Mouse (Mus musculus) adrenal gland, postnatal 4 days (tissue): Measurements from ENCODE around the gene Arid4b. TPM values are rescaled to one million over a fixed set of nuclear protein-coding genes. Genes with fewer than 3 reads are reported as not detected.
A peak's percentile ranks its signal among the peaks of the same experiment; 100 is the strongest.

Experiments used
- DNase-seq, 2 experiments: peaks; one replicate each; pipeline ENCODE4 v3.0.0; 2021 to 2022; ENCODE audit warnings: low spot score in 2 of 2, mixed read lengths in 2 of 2
- total RNA-seq, 2 experiments: library from RNA; stranded (reverse); gene quantifications; 2 replicates each; pipeline ENCODE4 v1.2.3; 2021

The Arid4b gene
- total RNA-seq, 2 experiments from 2014 or later, result 42.0 to 45.9 TPM

DNA sequence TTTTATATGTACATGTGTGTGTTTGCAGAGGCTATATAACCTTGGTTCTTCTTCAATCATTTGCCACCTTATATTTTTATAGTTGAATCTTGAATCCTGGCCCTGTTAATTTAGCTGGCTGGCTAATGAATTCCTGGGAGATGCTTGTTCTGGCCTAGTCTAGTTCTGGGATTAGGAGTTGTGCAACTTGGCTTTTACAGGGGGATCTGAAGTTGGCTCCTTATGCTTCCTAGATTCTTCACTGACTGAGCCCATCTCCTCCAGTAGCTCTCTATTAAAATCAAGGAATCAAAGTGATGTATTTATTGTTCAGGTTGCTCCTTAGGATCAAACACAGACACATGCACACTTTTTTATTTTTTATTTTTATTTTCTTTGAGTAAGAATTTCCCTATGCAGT is 3.5 kb upstream of the Arid4b start:
- no peak for DNase-seq

- DNase-seq, result no peak
These were observed 621 bp upstream of the Arid4b start for GRCm38 (mm10) chr13:14062209-14063012.

- DNase-seq, result no peak
These were observed 875 bp downstream of the Arid4b start for GRCm38 (mm10) chr13:14063942-14064271.

DNA sequence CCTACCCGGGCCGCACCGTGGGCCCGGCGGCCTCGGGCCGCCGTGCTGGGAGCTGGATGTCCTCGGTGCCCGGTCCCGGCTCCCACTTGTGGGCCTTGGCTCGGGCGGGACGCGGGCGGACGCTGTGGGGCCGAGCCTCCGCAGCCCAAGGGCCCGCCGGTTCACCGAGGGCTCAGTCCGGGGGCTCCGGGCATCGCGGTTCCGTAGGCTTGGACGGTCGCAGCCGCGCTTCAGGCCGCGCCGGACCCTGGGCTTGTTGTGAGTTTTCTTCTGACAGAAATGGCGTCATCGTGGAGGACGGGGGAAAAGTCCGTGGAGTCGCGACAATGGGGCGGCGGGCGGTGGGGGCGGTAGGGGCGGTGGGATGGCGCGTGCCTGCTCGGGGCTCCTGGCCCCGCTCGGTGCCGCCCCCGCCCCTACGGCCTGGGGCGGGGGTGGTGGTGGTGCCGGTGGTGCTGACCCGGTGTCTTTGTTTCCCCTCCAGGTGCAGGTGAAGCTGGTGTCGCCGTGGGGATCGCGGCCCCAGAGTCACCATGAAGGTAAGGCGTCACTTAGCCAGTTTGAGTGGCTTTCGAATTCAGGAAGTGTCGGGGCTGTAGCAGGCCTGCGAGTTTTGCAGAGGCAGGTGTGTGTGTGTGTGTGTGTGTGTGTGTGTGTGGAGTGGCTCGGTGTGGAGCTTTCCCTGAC is 1.5 kb downstream of the Arid4b start:
- peak; percentile 12 to 14 for DNase-seq

- no peak for DNase-seq
These were observed 2.0 kb downstream of the Arid4b start for GRCm38 (mm10) chr13:14065028-14065380.

DNA sequence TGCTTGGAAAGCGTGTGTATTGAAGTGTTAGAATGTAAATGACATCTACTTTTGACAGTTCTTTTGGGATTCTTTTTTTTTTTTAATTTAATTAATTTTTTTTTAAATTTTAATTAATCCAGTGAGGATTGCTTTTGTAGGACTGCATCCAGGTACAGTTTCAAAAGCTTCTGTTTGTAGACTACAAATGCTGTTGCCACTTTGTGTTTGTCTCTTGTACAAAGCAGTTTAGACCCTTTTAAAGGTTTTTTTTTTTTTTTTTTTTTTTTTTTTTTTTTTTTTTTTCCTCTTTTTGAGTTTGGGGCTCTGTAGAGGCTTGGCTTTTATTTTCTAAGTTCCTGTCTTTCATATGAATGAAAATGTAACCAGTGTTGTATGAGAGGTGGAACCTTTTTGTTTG is 2.7 kb downstream of the Arid4b start:
- no peak for DNase-seq

GRCm38 (mm10) chr13:14068035-14068434 is 5.0 kb downstream of the Arid4b start:
- no peak for DNase-seq

- DNase-seq, result no peak
These were observed 6.3 kb downstream of the Arid4b start for GRCm38 (mm10) chr13:14069291-14069690.

DNA sequence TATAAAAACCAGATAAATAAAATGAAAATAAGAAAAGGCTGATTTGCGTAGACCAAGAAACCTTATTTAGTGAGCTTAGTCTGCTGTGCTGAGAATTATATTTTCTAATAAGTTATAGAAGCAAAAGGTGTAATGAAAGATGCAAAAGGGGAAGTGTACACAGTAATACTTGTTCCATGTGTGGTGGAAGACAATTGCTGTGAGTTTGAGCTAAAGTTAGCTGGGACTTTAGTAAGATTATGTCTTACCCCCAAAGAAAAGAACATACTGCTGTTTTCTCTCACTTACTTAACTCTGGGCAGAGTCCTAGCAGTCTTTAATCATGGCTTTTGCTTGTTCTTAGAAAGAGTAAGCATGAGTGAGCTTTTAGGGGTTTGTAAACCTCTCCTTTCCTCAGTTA is 11.3 kb downstream of the Arid4b start:
- DNase-seq, result no peak

GRCm38 (mm10) chr13:14075326-14075725 is 12.3 kb downstream of the Arid4b start:
- DNase-seq, result no peak

- no peak for DNase-seq
These were observed 25.6 kb downstream of the Arid4b start for GRCm38 (mm10) chr13:14088669-14089068.

GRCm38 (mm10) chr13:14103026-14103425 is 40.0 kb downstream of the Arid4b start:
- DNase-seq, result no peak

- no peak for DNase-seq
These were observed 47.3 kb downstream of the Arid4b start for GRCm38 (mm10) chr13:14110154-14110873.

DNA sequence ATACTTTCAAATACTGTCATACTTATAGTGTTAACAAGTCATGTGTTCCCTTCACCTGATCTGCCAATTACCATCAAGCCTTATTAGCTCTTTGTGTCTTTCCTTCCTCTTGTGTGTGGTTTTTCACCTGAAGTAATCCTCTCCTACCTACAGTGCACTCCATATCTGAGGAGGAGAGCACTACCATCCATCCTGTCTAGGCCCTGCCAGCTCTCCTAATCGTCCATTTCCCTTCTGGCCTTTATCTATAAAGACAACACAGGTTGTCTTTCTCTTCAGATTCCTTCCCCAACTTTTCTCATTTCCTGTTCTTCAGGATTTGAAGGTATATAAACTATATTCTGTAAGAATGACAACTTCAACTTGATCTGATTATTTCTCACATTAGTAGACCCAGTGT is 48.1 kb downstream of the Arid4b start:
- DNase-seq, result no peak

- DNase-seq, result no peak
These were observed 50.9 kb downstream of the Arid4b start for GRCm38 (mm10) chr13:14113746-14114528.

DNA sequence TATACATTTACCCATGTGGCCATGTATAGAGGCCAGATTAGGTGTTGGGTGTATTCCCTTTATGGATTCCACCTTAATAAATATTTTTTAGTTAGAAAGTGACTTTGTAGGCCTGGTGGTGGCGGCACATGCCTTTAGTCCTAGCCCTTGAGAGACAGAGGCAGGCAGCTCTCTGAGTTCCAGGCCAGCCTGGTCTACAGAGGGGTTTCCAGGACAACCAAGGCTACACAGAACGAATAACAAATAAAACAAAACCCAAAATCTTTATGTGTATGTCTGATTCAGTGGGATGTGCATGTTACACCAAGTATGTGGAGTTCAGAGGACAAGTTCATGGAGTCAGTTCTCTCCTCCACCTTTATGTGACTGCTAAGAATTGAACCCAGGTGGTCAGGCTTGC is 52.8 kb downstream of the Arid4b start:
- DNase-seq, result no peak

GRCm38 (mm10) chr13:14131651-14132050 is 68.6 kb downstream of the Arid4b start:
- DNase-seq, result no peak

GRCm38 (mm10) chr13:14142294-14142966 is 79.4 kb downstream of the Arid4b start:
- no peak for DNase-seq

DNA sequence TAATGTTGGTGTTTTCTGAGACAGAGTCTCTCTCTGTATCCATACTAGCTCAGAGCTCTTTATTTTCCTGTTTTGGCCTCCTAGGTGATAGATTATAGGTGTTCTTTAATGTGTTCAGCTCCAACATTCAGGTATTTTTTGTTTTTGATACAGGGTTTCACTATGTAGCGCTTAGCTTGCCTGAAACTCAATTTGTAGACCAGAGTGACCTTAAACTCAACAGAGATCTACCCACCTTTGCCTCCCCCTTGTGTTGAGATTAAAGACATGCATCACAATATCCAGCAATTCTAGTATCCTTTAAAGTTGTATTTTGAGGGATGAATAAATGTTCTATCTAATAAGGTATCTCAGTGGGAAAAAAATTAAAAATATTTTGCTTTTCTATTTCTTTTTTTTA is 115.0 kb downstream of the Arid4b start:
- no peak for DNase-seq

GRCm38 (mm10) chr13:14179669-14180068 is 116.6 kb downstream of the Arid4b start:
- DNase-seq, result no peak

GRCm38 (mm10) chr13:14245946-14246345 is 182.9 kb downstream of the Arid4b start:
- DNase-seq, result no peak
